Mouse (Mus musculus) left cerebral cortex, postnatal 10 days (tissue): ENCODE measurements around the gene Xrcc1. TPM values are rescaled to one million over a fixed set of nuclear protein-coding genes. Genes with fewer than 3 reads are reported as not detected.

ENCODE experiments used
- DNase-seq, 2 experiments: peaks; one replicate each; pipeline ENCODE4 v3.0.0; 2021 to 2022; ENCODE audit warnings: low spot score in 2 of 2, mixed read lengths in 1 of 2; ENCODE audit errors: extremely low spot score in 1 of 2
- intact Hi-C: fragments of 180-260 bp; cut with DNase I; formaldehyde crosslinking; loops from one replicate; pipeline ENCODE4 v1.15.1; 2025
- total RNA-seq, 2 experiments: library from RNA; stranded (reverse); gene quantifications; 2 replicates each; pipeline ENCODE4 v1.2.3; 2021

Gene Xrcc1
- total RNA-seq, 2 experiments from 2014 or later, result 32.5 to 41.2 TPM

DNA sequence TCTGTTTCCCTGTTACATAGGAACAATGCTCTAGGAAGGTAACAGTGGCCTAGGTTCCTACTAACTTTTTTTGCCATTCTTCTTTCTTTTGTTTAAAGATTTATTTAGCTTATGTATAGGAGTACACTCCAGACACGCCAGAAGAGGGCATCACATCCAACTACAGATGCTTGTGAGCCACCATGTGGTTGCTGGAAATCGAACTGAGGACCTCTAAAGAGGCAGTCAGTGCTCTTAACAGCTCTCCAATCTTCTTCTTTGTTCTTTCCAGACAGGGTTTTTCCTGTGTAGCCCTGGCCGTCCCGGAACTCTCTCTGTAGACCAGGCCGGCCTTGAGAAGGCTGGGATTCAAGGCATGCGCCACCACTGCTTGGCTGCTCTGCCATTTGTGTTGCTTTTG is 21.1 kb upstream of the Xrcc1 start:
- no peak for DNase-seq
- intact Hi-C loops, result no loop called here

DNA sequence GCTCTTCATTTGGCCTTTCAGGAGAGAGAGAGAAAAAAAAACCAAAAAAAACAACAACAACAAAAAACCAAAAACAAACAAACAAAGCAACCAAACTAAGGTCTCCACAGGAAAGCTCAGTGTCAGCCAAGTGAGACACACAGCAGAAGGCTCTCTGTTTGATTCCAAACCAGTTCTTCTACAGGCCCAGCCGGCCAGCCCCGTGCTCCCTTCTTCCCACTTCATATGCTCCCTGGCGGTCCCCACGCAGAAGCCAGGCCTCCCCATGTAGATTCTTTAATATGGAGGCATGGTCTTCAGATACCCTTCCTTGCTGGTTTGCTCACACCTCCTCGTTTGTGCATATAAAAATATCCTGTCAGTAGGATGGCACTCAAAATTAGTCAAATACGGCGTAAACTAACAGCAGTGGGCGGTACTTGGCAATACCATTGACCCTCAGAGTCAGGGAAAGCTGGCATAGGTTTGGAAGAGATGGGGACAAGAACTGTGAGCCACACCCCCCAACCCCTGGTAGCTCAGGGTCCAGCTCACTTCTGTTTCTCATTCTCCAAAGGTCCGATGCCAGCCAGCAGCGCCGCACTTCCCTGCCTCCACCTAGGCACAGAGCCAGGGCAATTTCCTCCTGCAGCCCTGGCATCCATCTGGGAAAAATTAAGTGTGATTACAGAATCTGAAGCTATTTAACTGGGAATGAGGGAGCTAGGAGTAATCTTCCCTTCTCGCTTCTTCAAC is 20.2 kb upstream of the Xrcc1 start:
- intact Hi-C loops, result no loop called here
- DNase-seq, result no peak

DNA sequence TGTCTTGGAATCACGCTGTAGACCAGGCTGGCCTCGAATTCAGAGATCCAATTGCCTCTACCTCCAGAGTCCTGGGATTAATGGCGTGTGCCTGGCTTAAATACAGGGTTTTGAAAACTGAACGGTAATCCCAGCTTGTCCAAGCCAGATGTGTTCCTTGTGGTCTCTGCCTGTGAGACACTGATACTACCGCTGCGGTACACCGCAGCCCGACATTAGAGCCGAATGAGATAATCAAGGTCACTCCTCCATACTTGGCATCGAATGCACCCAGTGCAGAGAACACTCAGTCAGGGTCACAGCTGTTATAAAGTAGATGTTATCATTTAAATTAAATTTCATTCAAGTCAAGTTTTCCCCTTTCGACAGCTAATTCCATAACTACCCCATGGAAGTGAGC is 17.2 kb upstream of the Xrcc1 start:
- intact Hi-C loops, result no loop called here
- no peak for DNase-seq

DNA sequence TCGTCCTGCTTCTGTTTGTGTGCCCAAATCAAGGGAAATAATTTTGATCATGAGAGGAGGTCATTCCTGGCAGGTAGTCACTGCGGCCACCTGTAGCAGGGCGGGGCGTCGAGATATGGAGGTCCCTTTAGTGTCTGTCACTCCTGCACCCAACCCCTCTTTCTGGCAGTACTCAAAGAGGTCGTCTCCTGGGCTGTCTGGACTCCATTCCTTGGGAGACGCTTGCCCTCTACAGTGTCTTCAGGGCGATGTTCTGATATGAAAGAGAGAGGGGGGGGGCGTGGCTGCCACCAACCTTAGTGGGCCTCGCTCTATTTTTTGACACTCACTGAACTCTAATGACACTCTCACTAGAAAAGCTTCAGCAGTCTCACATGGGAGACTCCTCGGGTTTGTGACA is 16.5 kb upstream of the Xrcc1 start:
- intact Hi-C loops, result no loop called here
- peak in 1 of 2 experiments; percentile 37 for DNase-seq

GRCm38 (mm10) chr7:24530062-24530931 is 15.8 kb upstream of the Xrcc1 start, which contains the start of gene Irgq:
Gene Irgq (plus strand): TSS chr7:24530689.
- DNase-seq, result peak; percentile 98 to 99
- intact Hi-C loops, result no loop called here

- DNase-seq, result peak in 1 of 2 experiments; percentile 88
- intact Hi-C loops, result no loop called here
These were observed 14.7 kb upstream of the Xrcc1 start for GRCm38 (mm10) chr7:24531211-24531971.

- DNase-seq, result no peak
- intact Hi-C loops, result no loop called here
These were observed 13.0 kb upstream of the Xrcc1 start for GRCm38 (mm10) chr7:24533031-24533571.

GRCm38 (mm10) chr7:24533806-24534205 is 12.3 kb upstream of the Xrcc1 start:
- intact Hi-C loops, result no loop called here
- no peak for DNase-seq

GRCm38 (mm10) chr7:24534301-24534700 is 11.8 kb upstream of the Xrcc1 start:
- intact Hi-C loops, result no loop called here
- no peak for DNase-seq

- DNase-seq, result no peak
- intact Hi-C loops, result no loop called here
These were observed 9.0 kb upstream of the Xrcc1 start for GRCm38 (mm10) chr7:24537081-24537480.

- intact Hi-C loops, result no loop called here
- no peak for DNase-seq
These were observed 8.5 kb upstream of the Xrcc1 start for GRCm38 (mm10) chr7:24537591-24537990.

- intact Hi-C loops, result no loop called here
- peak in 1 of 2 experiments; percentile 46 for DNase-seq
These were observed 7.9 kb upstream of the Xrcc1 start for GRCm38 (mm10) chr7:24538154-24538553.

DNA sequence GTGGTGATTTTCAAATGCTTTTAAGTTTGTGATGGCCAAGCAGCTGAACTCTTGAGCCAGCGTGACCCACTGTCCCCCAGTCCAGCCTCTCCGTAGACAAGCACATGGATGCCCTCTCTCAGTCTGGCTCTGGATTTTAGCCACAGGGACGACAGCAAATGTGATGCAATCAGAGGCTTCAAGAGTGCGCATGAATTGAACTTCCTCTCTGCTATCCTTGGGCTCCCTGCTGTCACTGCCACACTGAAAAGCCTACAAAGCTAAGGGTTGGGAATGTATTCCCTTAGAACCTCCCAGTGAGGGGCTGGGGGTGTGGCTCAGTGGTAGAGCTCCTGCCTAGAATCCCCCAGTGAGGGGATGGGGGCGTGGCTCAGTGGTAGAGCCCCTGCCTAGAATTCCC is 7.4 kb upstream of the Xrcc1 start:
- no peak for DNase-seq
- intact Hi-C loops, result no loop called here

DNA sequence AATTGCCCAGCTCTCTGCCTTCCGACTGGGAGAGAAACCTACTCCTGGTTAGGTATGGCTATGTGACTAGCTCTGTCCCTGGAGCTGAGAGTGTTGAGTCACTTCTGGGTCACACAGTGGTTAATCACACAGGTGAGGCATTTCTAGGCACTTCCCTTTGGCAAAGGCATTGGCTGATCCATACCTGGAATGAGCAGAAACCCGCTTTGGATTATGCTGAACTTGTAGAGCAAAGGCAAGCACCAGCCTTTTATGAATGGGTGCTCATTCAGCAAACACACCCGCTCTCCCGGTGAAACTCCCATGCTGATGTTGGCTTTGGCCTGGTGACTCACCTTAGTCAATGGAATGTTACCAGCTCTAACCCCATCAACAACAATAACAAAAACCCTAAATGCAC is 6.4 kb upstream of the Xrcc1 start:
- intact Hi-C loops, result no loop called here

DNA sequence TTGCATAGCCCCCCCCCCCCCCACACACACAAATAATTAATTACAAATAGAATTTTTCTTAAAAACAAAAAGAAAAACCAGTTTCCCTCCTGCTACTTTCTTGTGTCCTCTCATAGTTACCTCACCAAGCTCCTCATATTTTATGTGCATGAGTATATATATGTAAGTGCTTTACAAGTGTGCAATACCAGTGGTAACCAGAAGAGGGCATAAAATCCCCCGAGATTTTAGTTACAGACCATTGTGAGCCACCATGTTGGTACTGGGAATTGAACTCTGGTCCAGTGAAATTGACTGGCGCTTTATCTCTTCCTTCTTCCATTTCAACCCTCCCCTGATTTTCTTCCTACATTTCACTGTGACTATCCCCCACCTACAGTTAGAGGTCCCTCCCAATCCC is 1.6 kb upstream of the Xrcc1 start:
- intact Hi-C loops, result no loop called here
- no peak for DNase-seq

More for the DNA sequence above, 6.4 kb upstream of the Xrcc1 start:
- DNase-seq, result no peak

- intact Hi-C loops, result no loop called here
- DNase-seq, result peak; percentile 99 to 100
These were observed 723 bp downstream of the Xrcc1 start for GRCm38 (mm10) chr7:24546634-24547389.

DNA sequence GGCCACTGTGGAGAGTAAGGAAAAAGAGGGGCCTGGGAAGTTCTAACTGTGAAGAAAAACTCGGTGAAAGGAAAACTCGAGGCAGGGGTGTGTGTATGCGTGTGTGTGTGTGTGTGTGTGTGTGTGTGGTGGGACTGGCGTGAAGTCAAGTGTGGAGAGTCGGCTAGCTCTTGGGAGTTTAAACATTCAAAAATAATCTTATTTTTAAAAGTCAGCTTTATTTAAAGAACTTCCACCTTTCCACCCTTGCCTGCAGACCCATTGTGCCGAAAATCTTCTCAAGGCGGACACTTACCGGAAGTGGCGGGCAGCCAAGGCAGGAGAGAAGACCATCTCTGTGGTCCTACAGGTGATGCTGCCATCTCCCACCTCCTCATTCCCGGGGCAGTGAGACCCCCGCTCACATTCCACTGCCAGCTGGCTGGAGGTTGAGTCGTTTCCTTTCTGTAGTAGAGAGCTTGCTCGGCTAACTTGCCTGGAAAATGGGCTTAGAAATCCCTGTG is 1.5 kb downstream of the Xrcc1 start:
- intact Hi-C loops, result no loop called here
- DNase-seq, result no peak
